Mouse (Mus musculus): ENCODE results near the gene Eif2ak3. TPM values are rescaled to one million over a fixed set of nuclear protein-coding genes. Genes with fewer than 3 reads are reported as not detected.
A peak's percentile ranks its signal among the peaks of the same experiment; 100 is the strongest.

The Eif2ak3 gene
- 13.0 and 13.6 TPM in 2 replicates for polyA plus RNA-seq (2016; fragmentation: Nextera tagmentation; extraction: Ambion mirVana)

DNA sequence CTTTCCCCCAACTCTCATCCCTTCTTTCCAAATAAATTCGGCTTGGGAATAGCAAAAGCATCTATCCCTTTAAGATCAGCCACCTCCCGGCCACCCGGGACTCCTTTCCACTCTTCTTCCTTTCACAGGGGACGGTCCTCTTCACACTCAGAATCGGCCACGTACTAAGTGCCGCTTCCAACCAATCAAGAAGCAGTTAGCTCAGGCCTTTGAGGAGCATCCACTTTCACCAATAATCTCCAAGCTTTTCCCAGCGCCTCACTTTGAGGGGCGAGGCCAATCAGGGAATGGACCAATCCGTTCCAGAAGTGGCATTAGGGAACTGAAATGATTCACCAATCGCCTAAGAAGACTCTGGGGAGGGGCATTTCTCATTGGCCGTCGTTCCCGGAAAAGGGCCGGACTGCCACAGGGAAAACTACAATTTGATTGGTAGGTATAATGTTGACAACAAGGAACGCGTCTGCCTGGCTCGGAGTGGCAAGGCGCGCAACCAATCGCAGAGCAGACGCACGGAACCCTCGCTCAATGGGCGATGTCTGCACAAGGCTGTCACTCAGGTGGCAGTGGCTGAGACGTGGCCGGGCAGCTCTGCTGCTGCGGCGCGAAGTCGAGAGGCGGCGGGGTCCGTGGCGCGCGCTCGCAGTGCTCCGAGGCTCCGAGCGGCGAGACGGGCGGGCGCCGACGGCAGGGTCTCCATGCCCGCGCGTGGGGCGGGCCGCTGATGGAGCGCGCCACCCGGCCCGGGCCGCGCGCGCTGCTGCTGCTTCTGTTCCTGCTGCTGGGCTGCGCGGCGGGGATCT is at the start of gene Eif2ak3:
Eif2ak3 (plus strand) TSS at position 514 of the 803 bp plus-strand sequence.
- peak; percentile 99 for ATAC-seq (ENCODE audit: insufficient number of reproducible peaks, insufficient read depth, low FRiP score, low TSS enrichment, low read depth)
- Histone ChIP-seq H3K4me1 (replicated peaks) (peaks cover 37% of the 10 kb centered on the region), H3K9ac (replicated peaks) (peak within 1 kb of the TSS; percentile 82), H3K36me3 (no peaks in the 10 kb centered on the region), H3K27ac (peak within 1 kb of the TSS; percentile 86), H3K27me3 (no peaks in the 10 kb centered on the region), H3K9me3 (no peaks in the 10 kb centered on the region), H3K4me2 (peak within 1 kb of the TSS; percentile 78), H3K4me3 (replicated peaks) (peak within 1 kb of the TSS; percentile 91)
- under 1% methylated on average over 58 of the region's 63 CpGs for WGBS

DNA sequence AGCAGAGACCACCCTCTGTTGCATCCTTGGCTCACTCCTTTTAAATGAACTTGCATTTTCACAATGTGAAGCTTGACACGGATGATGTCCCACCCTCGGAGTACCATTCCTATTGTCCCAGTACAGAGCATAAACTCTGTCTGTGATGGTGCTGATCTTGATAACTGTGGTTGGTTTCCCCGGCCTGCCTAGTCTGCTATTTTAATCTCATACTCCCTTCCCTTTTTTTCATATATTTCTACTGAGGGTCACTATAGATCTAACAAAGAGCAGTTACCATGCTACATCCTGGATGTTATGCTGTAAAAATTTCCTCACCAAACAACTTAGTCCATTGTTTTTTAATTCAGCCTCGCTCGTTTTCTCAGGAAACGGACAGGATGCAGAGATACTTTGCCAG is 47.4 kb upstream of the Eif2ak3 start:
- no peak for ATAC-seq (ENCODE audit: insufficient number of reproducible peaks, insufficient read depth, low FRiP score, low TSS enrichment, low read depth)
- Histone ChIP-seq H3K9ac (replicated peaks) (no peak overlapping the region), H3K27me3 (no peaks in the 10 kb centered on the region; the same call in 1 of the 2 replicates), H3K27ac (no peak overlapping the region), H3K4me1 (replicated peaks) (peaks cover 5% of the 10 kb centered on the region; the same call in 1 of the 2 replicates), H3K9me3 (no peaks in the 10 kb centered on the region), H3K4me2 (no peak overlapping the region), H3K36me3 (no peaks in the 10 kb centered on the region), H3K4me3 (replicated peaks) (no peak overlapping the region)
- WGBS = 88% methylated on average over 6 of the region's 6 CpGs

DNA sequence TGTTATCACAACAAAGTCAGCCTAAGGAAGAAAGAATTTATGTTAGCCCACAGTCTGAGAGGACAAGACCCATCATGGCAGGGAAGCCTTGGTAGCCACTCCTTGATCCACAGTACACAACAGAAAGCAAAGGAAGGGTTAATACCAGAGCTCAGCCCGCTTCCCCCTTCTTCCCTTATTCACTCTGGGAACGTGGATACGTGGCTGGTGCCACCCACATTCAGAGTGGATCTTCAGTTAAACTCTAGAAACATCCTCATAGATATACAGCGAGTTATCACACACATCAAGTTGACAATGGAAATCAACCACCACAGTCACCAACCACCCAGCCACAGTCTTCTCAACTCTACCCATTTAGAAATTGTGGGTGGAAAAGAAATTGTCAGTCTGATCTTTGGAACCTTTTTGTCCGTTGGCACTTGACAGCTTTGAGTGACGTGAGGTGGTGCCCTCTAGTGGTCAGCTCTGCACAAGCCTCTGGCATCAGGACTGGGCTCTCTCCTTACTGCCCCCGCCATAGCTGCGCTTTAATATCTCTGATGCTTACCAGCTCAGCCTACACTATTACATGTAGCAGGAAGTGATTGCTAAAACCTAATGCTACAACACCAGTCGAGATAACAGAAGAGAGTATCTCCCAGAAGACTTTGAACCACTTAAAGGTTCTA is 46.6 kb upstream of the Eif2ak3 start:
- H3K9ac ChIP-seq (replicated peaks) = no peak overlapping the region
- 18% methylated on average over 9 of the region's 9 CpGs for WGBS

DNA sequence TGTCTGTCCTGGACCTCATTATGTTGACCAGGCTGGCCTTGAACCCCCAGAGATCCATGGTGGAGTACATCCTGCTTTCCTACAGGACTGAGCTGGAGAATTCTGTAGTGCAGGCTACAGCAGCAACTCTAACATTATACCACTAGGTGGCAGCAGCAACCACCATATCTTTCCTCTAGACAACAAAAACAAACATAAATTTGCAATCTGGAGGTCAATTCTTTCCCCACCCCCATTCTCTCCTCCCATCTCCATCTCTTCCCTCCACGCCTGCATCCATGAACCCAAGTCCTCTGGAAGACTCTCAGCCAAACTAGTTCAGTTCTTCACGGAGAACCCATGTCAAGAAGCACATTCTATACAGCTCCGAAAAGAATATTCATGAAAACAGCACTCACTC is 39.7 kb upstream of the Eif2ak3 start:
- H3K9ac ChIP-seq (replicated peaks) = no peak overlapping the region
- peak overlapping the region; percentile 9; the same call in 1 of the 2 replicates for H3K4me2 ChIP-seq
- H3K4me3 ChIP-seq (replicated peaks) = no peak overlapping the region
- peaks cover 12% of the 10 kb centered on the region; the same call in 1 of the 2 replicates for H3K4me1 ChIP-seq (replicated peaks)
- ATAC-seq (ENCODE audit: insufficient number of reproducible peaks, insufficient read depth, low FRiP score, low TSS enrichment, low read depth) = no peak
- H3K36me3 ChIP-seq = no peaks in the 10 kb centered on the region
- no peak overlapping the region for H3K27ac ChIP-seq
- H3K9me3 ChIP-seq = no peaks in the 10 kb centered on the region
- 27% methylated on average over 3 of the region's 3 CpGs for whole genome bisulfite sequencing
- H3K27me3 ChIP-seq = no peaks in the 10 kb centered on the region

More for the DNA sequence above, 46.6 kb upstream of the Eif2ak3 start:
- ATAC-seq (ENCODE audit: insufficient number of reproducible peaks, insufficient read depth, low FRiP score, low TSS enrichment, low read depth) = peak; percentile 72
- H3K36me3 ChIP-seq = no peaks in the 10 kb centered on the region
- H3K4me2 ChIP-seq = no peak overlapping the region
- peaks cover 3% of the 10 kb centered on the region; the same call in 1 of the 2 replicates for H3K4me1 ChIP-seq (replicated peaks)
- H3K4me3 ChIP-seq (replicated peaks) = no peak overlapping the region
- H3K9me3 ChIP-seq = no peaks in the 10 kb centered on the region
- H3K27me3 ChIP-seq = no peaks in the 10 kb centered on the region; the same call in 1 of the 2 replicates
- H3K27ac ChIP-seq = no peak overlapping the region

DNA sequence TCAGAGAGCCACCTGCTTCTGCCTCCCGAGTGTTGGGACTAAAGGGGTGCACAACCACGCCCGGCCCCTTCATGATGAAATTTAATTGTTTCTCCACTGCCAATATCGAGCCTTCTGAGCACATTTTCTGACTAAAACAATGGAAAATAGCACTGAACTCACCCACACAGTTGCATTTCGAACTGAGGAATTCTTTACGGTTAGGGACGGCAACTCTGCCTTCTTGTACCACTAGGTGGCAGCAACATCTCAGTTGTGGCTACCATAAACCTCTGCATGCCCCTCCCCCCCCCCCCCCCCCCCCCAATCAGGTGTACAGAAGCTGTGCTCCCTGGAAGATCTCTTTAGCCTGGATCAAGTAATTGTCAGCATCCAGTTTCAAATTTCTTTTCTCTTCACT is 39.0 kb upstream of the Eif2ak3 start:
- H3K4me3 ChIP-seq (replicated peaks) = no peak overlapping the region
- peak overlapping the region; percentile 9 for H3K4me2 ChIP-seq
- H3K9me3 ChIP-seq = no peaks in the 10 kb centered on the region
- ATAC-seq (ENCODE audit: insufficient number of reproducible peaks, insufficient read depth, low FRiP score, low TSS enrichment, low read depth) = 0 out of 2 replicates have a peak, but pooled peaks have one; percentile 27
- no peaks in the 10 kb centered on the region for H3K36me3 ChIP-seq
- 14% methylated on average over 7 of the region's 7 CpGs for WGBS
- H3K9ac ChIP-seq (replicated peaks) = no peak overlapping the region
- H3K4me1 ChIP-seq (replicated peaks) = peaks cover 12% of the 10 kb centered on the region; the same call in 1 of the 2 replicates
- no peaks in the 10 kb centered on the region for H3K27me3 ChIP-seq
- H3K27ac ChIP-seq = no peak overlapping the region

DNA sequence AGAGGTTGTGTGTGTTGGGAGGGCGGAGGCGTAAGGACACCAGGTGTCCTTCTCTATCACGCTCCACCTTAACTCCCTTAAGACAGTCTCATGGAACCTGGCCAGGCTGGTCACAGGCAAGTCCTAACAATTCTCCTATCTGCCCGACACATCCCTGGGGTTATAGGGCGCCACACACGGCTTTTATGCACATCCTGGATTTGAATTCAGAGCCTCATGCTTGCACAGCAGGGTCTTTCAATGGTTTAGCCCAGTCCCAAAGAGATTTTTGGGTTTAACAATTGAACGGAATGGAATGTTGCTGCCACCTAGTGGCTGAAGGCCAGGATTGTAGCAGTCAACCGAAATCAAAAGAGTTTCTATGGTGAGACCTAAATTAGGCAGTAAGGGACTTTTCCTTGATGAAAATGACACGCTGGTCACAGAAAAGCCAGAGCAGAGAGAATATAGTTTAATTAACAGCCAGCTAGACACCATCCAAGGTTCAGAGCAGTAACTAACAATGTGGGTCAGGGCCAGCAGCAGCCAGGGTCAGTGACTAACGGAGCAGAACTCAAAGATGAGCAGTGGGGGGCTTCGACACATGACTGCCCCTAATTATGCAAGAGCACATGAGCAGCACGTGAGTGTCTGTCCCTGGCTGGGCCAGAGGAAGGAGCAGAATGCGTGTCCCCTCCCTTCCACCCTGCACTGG is 38.3 kb upstream of the Eif2ak3 start:
- H3K4me3 ChIP-seq (replicated peaks) = no peak overlapping the region
- WGBS = 20% methylated on average over 13 of the region's 13 CpGs

DNA sequence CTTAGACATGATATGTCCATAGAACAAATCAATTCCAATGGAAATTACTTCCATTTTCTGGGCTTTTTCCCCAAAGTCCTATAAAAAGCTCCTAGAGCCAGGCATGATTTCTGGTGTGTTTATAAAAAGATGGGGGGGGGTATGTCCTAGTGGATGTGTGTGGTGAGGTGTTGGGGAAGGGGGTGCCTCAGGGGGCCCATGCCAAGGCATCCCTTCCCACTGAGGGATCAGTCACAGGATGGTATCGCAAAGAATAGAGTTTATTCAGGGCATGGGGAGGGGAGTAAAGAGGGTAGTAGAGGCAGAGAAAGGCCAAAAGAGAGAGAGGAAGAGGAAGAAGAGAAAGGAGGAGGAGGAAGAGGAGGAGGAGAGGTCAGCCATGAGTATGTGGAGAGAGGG is 37.8 kb upstream of the Eif2ak3 start:
- H3K4me1 ChIP-seq (replicated peaks) = peaks cover 12% of the 10 kb centered on the region; the same call in 1 of the 2 replicates
- no peak overlapping the region for H3K4me3 ChIP-seq (replicated peaks)
- H3K27ac ChIP-seq = no peak overlapping the region
- no peak overlapping the region for H3K4me2 ChIP-seq
- no peaks in the 10 kb centered on the region for H3K27me3 ChIP-seq
- H3K36me3 ChIP-seq = no peaks in the 10 kb centered on the region
- no peak overlapping the region for H3K9ac ChIP-seq (replicated peaks)
- H3K9me3 ChIP-seq = no peaks in the 10 kb centered on the region
- ATAC-seq (ENCODE audit: insufficient number of reproducible peaks, insufficient read depth, low FRiP score, low TSS enrichment, low read depth) = peak; percentile 57
- WGBS = 80% methylated on average over 1 of the region's 1 CpGs

More for the DNA sequence above, 38.3 kb upstream of the Eif2ak3 start:
- Histone ChIP-seq H3K36me3 (no peaks in the 10 kb centered on the region), H3K4me2 (peak overlapping the region; percentile 33), H3K9me3 (no peaks in the 10 kb centered on the region), H3K27ac (no peak overlapping the region), H3K9ac (replicated peaks) (no peak overlapping the region), H3K4me1 (replicated peaks) (peaks cover 12% of the 10 kb centered on the region; the same call in 1 of the 2 replicates), H3K27me3 (no peaks in the 10 kb centered on the region)
- peak; percentile 70 for ATAC-seq (ENCODE audit: insufficient number of reproducible peaks, insufficient read depth, low FRiP score, low TSS enrichment, low read depth)

DNA sequence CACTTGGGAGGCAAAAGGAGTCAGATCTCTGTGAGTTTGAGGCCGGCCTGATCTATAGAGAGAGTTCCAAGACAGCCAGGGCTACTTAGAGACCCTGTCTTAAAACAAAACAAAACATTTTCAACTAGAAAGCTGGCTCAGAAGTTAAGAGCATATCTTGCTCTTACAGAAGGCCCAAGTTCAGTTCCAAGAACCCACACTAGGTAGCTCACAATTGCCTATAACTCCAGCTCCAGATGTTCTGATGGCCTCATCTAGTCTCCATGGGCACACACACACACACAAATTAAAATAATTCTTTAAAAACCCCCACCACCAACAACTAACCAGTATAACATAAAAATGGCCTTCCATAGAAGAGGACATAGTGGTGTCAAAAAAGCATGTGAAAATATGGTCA is 33.8 kb upstream of the Eif2ak3 start:
- Histone ChIP-seq H3K4me1 (replicated peaks) (peaks cover 12% of the 10 kb centered on the region; the same call in 1 of the 2 replicates), H3K27me3 (no peaks in the 10 kb centered on the region), H3K9me3 (no peaks in the 10 kb centered on the region), H3K36me3 (no peaks in the 10 kb centered on the region), H3K4me3 (replicated peaks) (no peak overlapping the region), H3K9ac (replicated peaks) (no peak overlapping the region), H3K27ac (no peak overlapping the region), H3K4me2 (no peak overlapping the region)
- WGBS = 75% methylated on average over 1 of the region's 1 CpGs
- no peak for ATAC-seq (ENCODE audit: insufficient number of reproducible peaks, insufficient read depth, low FRiP score, low TSS enrichment, low read depth)

DNA sequence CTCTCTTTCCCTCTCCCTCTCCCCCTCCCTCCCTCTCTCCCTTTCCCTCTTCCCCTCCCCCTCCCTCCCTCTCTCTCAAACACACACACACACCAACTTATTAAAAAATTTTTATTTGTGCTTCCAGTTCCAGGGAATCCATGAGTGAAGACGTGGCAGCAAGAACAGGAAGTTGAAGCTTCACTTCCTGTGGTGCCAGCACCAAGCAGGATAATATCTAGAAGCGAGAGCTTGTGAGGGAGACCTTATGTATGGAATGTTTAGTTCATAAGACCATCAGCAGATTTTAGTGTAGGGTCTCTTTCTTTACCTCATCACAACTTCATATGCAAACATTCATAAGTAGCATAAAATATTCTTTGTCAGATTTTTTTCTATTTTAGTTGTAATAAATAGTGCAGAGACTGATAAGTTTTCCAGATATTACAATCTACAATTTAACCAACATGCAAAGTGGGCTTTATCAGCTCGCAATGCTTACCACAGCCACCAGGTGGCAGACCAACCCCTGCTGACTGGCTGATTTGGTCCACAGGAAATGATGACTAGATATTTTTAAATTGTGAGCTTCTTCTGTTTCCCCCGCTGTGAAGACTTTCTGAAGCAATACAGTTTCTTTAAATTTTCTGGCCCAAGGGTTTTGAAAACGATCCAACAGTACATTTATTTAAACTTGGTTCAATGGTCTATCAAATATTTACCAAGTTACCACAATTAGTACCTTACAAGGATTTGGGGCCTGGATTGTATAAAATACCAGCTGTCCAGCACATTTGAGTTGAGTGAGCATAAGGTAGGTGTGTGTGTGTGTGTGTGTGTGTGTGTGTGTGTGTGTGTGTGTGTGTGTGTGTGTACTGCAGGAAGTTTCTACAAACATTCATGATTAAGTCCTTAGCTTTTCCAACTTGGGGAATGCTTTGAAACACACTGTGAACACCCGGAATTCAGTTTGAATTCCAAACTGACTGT is 32.5 kb upstream of the Eif2ak3 start:
- Histone ChIP-seq H3K27me3 (no peaks in the 10 kb centered on the region), H3K36me3 (no peaks in the 10 kb centered on the region), H3K27ac (no peak overlapping the region), H3K4me1 (replicated peaks) (0 out of 2 replicates have a peak, but pooled peaks cover 3% of the 10 kb centered on the region), H3K4me3 (replicated peaks) (no peak overlapping the region), H3K9ac (replicated peaks) (no peak overlapping the region), H3K9me3 (no peaks in the 10 kb centered on the region), H3K4me2 (no peak overlapping the region)
- 23% methylated on average over 6 of the region's 6 CpGs for WGBS
- ATAC-seq (ENCODE audit: insufficient number of reproducible peaks, insufficient read depth, low FRiP score, low TSS enrichment, low read depth) = no peak

DNA sequence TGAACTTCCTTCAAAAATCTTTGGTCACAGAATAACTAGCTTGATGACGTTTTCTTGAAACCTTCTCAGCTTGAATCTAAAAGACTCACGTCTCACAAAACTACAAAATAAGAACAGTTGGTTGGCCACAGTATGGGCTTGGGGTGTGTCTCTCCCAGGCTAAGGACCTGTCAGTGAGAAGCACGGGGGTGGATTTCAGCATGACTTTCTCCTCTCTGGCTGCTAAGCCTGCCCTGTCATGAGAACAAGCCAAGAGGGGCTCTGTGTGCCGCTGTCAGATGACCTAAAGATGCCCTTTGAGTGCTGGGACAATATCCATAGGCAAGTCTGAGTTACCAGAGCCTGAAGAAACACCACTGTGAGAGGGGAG is 31.8 kb upstream of the Eif2ak3 start:
- WGBS = 56% methylated on average over 4 of the region's 4 CpGs

More for the DNA sequence above, 31.8 kb upstream of the Eif2ak3 start:
- Histone ChIP-seq H3K27ac (no peak overlapping the region), H3K9ac (replicated peaks) (no peak overlapping the region), H3K36me3 (no peaks in the 10 kb centered on the region), H3K4me1 (replicated peaks) (no peaks in the 10 kb centered on the region), H3K4me2 (no peak overlapping the region), H3K9me3 (no peaks in the 10 kb centered on the region), H3K4me3 (replicated peaks) (no peak overlapping the region), H3K27me3 (no peaks in the 10 kb centered on the region)
- ATAC-seq (ENCODE audit: insufficient number of reproducible peaks, insufficient read depth, low FRiP score, low TSS enrichment, low read depth) = no peak

Measured in limb, embryonic 12.5 days (tissue).